Mouse (Mus musculus) hindbrain, embryonic 10.5 days (tissue): ENCODE measurements at regions not wholly inside any gene's neighbourhood (a gene's known extent, or its start where the extent isn't known, plus 50 kb on each side); places are given as distances from the start of the nearest gene placed in this dataset.

Source experiments
- DNase-seq: peaks from one replicate; pipeline ENCODE4 v3.0.0-alpha.2; 2017; ENCODE audit warnings: low spot score
- H3K27ac ChIP-seq: fragments of 300-500 bp; sonication (generic); 2 replicates; pipeline ENCODE4 v1.5.1; 2016; ENCODE audit warnings: mild to moderate bottlenecking, moderate library complexity
- H3K27me3 ChIP-seq: fragments of 300-500 bp; sonication (generic); 2 replicates; pipeline ENCODE4 v1.6.1; 2016; ENCODE audit warnings: mild to moderate bottlenecking; ENCODE audit not compliant: poor library complexity, insufficient read depth, severe bottlenecking
- H3K36me3 ChIP-seq: fragments of 300-500 bp; sonication (generic); 2 replicates; pipeline ENCODE4 v1.6.1; 2016; ENCODE audit warnings: mild to moderate bottlenecking, moderate library complexity
- H3K4me1 ChIP-seq: fragments of 300-500 bp; sonication (generic); replicated peaks from 2 replicates; pipeline ENCODE4 v1.6.1; 2016; ENCODE audit warnings: mild to moderate bottlenecking
- H3K4me3 ChIP-seq: fragments of 300-500 bp; sonication (generic); 2 replicates; pipeline ENCODE4 v1.5.1; 2016; ENCODE audit warnings: mild to moderate bottlenecking, moderate library complexity
- H3K9me3 ChIP-seq: fragments of 300-500 bp; sonication (generic); 2 replicates; pipeline ENCODE4 v1.6.1; 2016; ENCODE audit warnings: mild to moderate bottlenecking, moderate library complexity
- WGBS: fragments of 180-500 bp; shearing (Covaris S2); methylation state at CpG from one replicate; pipeline ENCODE4 v1.1.7; 2016; 5-methylcytosine and 5-hydroxymethylcytosine counted together

GRCm38 (mm10) chr13:55948591-55948990 lies 112.6 kb upstream of the Pitx1 start:
- Histone ChIP-seq H3K27me3 (no peaks in the 10 kb centered on the region; the same call in 1 of the 2 replicates), H3K9me3 (no peaks in the 10 kb centered on the region), H3K4me1 (peaks cover 22% of the 10 kb centered on the region), H3K36me3 (no peaks in the 10 kb centered on the region), H3K27ac (peak overlapping the region; percentile 77), H3K4me3 (no peak overlapping the region)
- DNase-seq, result no peak
- WGBS, result 55% methylated on average over 9 of the region's 9 CpGs

- no peak overlapping the region for H3K4me3 ChIP-seq
- peak overlapping the region; percentile 77 for H3K27ac ChIP-seq
- H3K36me3 ChIP-seq, result no peaks in the 10 kb centered on the region
- no peak for DNase-seq
- WGBS, result 59% methylated on average over 2 of the region's 2 CpGs
- H3K4me1 ChIP-seq, result peaks cover 22% of the 10 kb centered on the region
- H3K27me3 ChIP-seq, result no peaks in the 10 kb centered on the region; the same call in 1 of the 2 replicates
- no peaks in the 10 kb centered on the region for H3K9me3 ChIP-seq
These were observed 112.2 kb upstream of the Pitx1 start for GRCm38 (mm10) chr13:55948144-55948543.

DNA sequence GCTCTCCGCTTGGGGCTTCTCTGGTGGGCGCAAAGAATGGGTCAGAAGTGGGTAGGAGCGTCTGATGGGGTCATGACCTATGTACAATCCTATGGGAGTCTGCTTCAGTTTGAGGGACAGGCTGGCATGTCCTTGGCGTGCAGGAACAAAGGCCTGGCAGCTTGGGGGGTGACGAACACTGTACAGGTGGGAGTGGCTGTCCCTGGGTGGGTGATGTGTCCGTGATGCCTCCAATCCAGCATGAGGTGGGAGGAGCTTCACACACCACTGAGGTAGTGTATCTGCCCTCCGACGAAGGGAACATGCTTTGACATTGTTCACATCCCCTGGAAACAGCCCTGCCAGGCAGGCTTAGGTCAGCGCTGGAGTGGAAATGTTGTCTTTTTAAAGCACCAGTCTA lies 101.4 kb upstream of the Pitx1 start:
- H3K4me3 ChIP-seq, result no peak overlapping the region

GRCm38 (mm10) chr13:55937000-55937399 lies 101.0 kb upstream of the Pitx1 start:
- H3K9me3 ChIP-seq, result no peaks in the 10 kb centered on the region
- H3K27me3 ChIP-seq, result no peaks in the 10 kb centered on the region
- WGBS, result 84% methylated on average over 9 of the region's 9 CpGs
- no peaks in the 10 kb centered on the region for H3K36me3 ChIP-seq
- no peak for DNase-seq
- H3K4me1 ChIP-seq, result no peaks in the 10 kb centered on the region
- no peak overlapping the region for H3K27ac ChIP-seq
- H3K4me3 ChIP-seq, result no peak overlapping the region

More for the DNA sequence above, 101.4 kb upstream of the Pitx1 start:
- Histone ChIP-seq H3K27me3 (no peaks in the 10 kb centered on the region), H3K9me3 (no peaks in the 10 kb centered on the region), H3K4me1 (no peaks in the 10 kb centered on the region), H3K27ac (no peak overlapping the region), H3K36me3 (no peaks in the 10 kb centered on the region)
- DNase-seq, result no peak
- 78% methylated on average over 9 of the region's 9 CpGs for WGBS

- H3K36me3 ChIP-seq, result no peaks in the 10 kb centered on the region
- no peak for DNase-seq
- H3K27me3 ChIP-seq, result 0 out of 2 replicates have a peak, but pooled peaks cover 6% of the 10 kb centered on the region
- H3K9me3 ChIP-seq, result no peaks in the 10 kb centered on the region
- H3K4me3 ChIP-seq, result no peak overlapping the region
- whole genome bisulfite sequencing, result 79% methylated on average over 11 of the region's 11 CpGs
- 0 out of 2 replicates have a peak, but pooled peaks cover 12% of the 10 kb centered on the region for H3K4me1 ChIP-seq
- no peak overlapping the region for H3K27ac ChIP-seq
These were observed 94.6 kb upstream of the Pitx1 start for GRCm38 (mm10) chr13:55930637-55931036.

- Histone ChIP-seq H3K36me3 (no peaks in the 10 kb centered on the region), H3K27me3 (peaks cover 13% of the 10 kb centered on the region), H3K27ac (no peak overlapping the region), H3K4me1 (0 out of 2 replicates have a peak, but pooled peaks cover 12% of the 10 kb centered on the region), H3K9me3 (no peaks in the 10 kb centered on the region), H3K4me3 (no peak overlapping the region)
- WGBS, result 66% methylated on average over 6 of the region's 6 CpGs
- DNase-seq, result no peak
These were observed 93.8 kb upstream of the Pitx1 start for GRCm38 (mm10) chr13:55929814-55930213.

- Histone ChIP-seq H3K27ac (no peak overlapping the region), H3K36me3 (no peaks in the 10 kb centered on the region), H3K27me3 (peaks cover 45% of the 10 kb centered on the region), H3K9me3 (no peaks in the 10 kb centered on the region), H3K4me3 (peak overlapping the region; percentile 30), H3K4me1 (peaks cover 25% of the 10 kb centered on the region)
- peak; percentile 43 for DNase-seq
- 14% methylated on average over 7 of the region's 7 CpGs for WGBS
These were observed 87.6 kb upstream of the Pitx1 start for GRCm38 (mm10) chr13:55923505-55924136.

DNA sequence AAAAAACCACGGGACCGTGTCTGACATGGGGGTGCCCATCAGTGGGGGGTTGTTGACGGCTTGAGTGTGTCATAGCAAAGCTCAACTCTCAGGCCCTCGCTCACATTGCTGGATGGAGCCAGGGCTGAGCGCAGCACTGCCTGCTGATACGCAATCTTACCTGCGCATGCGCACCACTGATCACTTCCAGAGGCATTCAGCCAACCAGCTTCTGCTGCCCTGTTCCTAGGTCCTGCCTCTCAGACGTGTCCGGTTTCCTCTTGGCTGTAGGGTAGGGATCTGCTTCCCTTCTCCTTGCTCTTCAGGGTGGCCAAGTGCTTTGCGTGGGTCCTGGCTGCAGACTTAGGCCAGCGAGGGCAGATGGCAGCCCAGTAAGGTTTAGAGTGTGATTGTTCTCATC lies 81.3 kb upstream of the Pitx1 start:
- WGBS, result 93% methylated on average over 12 of the region's 12 CpGs
- no peak for DNase-seq
- H3K4me1 ChIP-seq, result peaks cover 13% of the 10 kb centered on the region
- no peak overlapping the region for H3K27ac ChIP-seq
- no peaks in the 10 kb centered on the region for H3K36me3 ChIP-seq
- H3K4me3 ChIP-seq, result no peak overlapping the region
- H3K27me3 ChIP-seq, result peaks cover 24% of the 10 kb centered on the region
- H3K9me3 ChIP-seq, result no peaks in the 10 kb centered on the region

DNA sequence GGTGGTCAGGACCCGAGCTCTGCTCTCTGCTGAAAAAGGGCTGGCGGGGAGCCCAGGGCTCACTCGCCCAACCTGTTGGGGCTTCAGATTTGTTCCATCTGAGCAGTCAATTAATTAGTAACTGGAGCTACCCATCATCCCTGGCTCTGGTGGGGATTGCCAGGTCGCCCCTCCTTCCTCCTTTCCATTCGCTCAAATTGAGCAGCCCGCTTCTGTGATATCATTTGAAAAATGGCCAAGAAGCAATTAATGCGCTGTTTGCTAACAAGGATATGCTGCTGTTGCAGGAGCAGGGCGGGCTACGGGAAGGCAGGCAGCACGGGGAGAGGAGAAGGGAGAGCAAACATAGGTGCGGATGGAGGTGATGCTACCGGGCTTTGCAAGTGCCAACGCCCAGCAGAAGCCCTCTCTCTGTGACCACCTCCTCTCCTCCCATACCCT lies 76.3 kb upstream of the Pitx1 start:
- Histone ChIP-seq H3K9me3 (no peaks in the 10 kb centered on the region), H3K4me1 (no peaks in the 10 kb centered on the region), H3K27me3 (peaks cover 7% of the 10 kb centered on the region; the same call in 1 of the 2 replicates), H3K36me3 (no peaks in the 10 kb centered on the region), H3K27ac (no peak overlapping the region), H3K4me3 (no peak overlapping the region)
- DNase-seq, result no peak
- WGBS, result 82% methylated on average over 13 of the region's 13 CpGs

GRCm38 (mm10) chr13:55909941-55910340 lies 73.9 kb upstream of the Pitx1 start:
- no peaks in the 10 kb centered on the region for H3K9me3 ChIP-seq
- no peaks in the 10 kb centered on the region for H3K36me3 ChIP-seq
- 30% methylated on average over 5 of the region's 5 CpGs for WGBS
- H3K27me3 ChIP-seq, result 0 out of 2 replicates have a peak, but pooled peaks cover 7% of the 10 kb centered on the region
- DNase-seq, result no peak
- H3K27ac ChIP-seq, result no peak overlapping the region
- no peaks in the 10 kb centered on the region for H3K4me1 ChIP-seq
- H3K4me3 ChIP-seq, result no peak overlapping the region

DNA sequence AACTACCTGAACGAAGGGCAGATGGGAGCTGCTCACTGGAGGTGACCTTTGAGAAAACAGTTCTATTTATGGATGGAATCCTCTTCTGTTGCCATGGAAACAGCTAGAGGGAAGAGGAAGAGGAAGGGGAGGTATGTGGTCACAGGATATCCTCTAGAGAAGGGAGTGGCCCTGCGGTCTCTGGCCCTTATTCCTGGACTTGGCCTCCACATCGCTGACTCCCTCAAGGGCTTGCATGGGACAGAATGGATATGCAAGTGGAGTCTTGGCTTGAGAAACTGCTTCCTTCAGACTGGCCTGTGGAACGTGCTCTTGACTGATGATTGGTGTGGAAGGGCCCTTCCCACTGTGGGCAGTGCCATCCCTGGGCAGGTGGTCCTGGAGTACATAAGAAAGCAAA lies 68.9 kb upstream of the Pitx1 start:
- WGBS, result 88% methylated on average over 4 of the region's 4 CpGs
- Histone ChIP-seq H3K36me3 (no peaks in the 10 kb centered on the region), H3K4me1 (no peaks in the 10 kb centered on the region), H3K9me3 (no peaks in the 10 kb centered on the region), H3K4me3 (no peak overlapping the region), H3K27me3 (peaks cover 8% of the 10 kb centered on the region), H3K27ac (no peak overlapping the region)
- no peak for DNase-seq

GRCm38 (mm10) chr13:55902255-55902654 lies 66.3 kb upstream of the Pitx1 start:
- Histone ChIP-seq H3K4me1 (peaks cover 17% of the 10 kb centered on the region), H3K9me3 (no peaks in the 10 kb centered on the region), H3K27me3 (peaks cover 21% of the 10 kb centered on the region), H3K4me3 (no peak overlapping the region), H3K27ac (no peak overlapping the region), H3K36me3 (no peaks in the 10 kb centered on the region)
- DNase-seq, result no peak
- WGBS, result 73% methylated on average over 11 of the region's 11 CpGs

DNA sequence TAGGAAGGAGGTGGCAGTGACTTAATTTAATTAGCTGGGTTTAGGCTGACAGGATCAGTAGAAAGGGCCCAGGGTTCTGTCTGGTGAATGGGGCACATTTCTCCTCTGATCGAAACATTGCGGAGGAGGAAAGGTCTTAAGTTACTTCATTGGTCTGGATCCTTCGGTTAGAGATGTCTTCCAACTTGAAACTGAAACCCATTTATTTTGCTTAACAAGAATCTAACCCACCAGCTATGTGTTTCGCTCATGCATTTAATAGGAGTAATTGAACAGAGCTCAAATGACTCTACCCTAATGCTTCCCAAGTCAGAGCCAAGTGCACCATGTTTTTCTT lies 64.2 kb upstream of the Pitx1 start:
- H3K36me3 ChIP-seq, result no peaks in the 10 kb centered on the region
- WGBS, result 90% methylated on average over 4 of the region's 4 CpGs
- no peak overlapping the region for H3K4me3 ChIP-seq
- H3K27me3 ChIP-seq, result peaks cover 21% of the 10 kb centered on the region
- H3K27ac ChIP-seq, result no peak overlapping the region
- peaks cover 17% of the 10 kb centered on the region for H3K4me1 ChIP-seq
- DNase-seq, result no peak
- H3K9me3 ChIP-seq, result no peaks in the 10 kb centered on the region
